Comparison of ENCODE assay signal across 20 mouse cellular contexts in genomic region chr8:89957486-89957885, GRCm38 (mm10).
"Had no signal": no experiment of that assay in that cellular context is flagged by ENCODE, and none has a peak within 500 bp of the region (broad histone marks: within the 10 kb centered on the region; RNA-seq: fewer than 3 reads in every experiment).

No protein-coding gene starts in this region.

- DNase-seq: liver, postnatal 0 days; lung, adult 2 months; lung, postnatal 10 days; lung, postnatal 4 days; retina, postnatal 1 day; right cerebral cortex, adult 18-20 months; right cerebral cortex, postnatal 25 days; right cerebral cortex, postnatal 4 days; spleen, adult 18-20 months; thymus, adult 18-20 months; thymus, postnatal 14 days; thymus, postnatal 36 days had no signal

- H3K27ac ChIP-seq: liver, embryonic 15.5 days; lung, embryonic 15.5 days; neural tube, embryonic 13.5 days; neural tube, embryonic 15.5 days had no signal

- H3K9ac ChIP-seq: liver, embryonic 15.5 days; liver, postnatal 0 days; lung, embryonic 15.5 days; midbrain, embryonic 13.5 days; midbrain, embryonic 15.5 days; neural tube, embryonic 13.5 days; neural tube, embryonic 15.5 days had no signal

- H3K4me1 ChIP-seq: liver, embryonic 15.5 days; lung, embryonic 15.5 days; neural tube, embryonic 13.5 days had no signal

- H3K4me3 ChIP-seq: liver, embryonic 15.5 days; lung, embryonic 15.5 days; midbrain, embryonic 13.5 days; midbrain, embryonic 15.5 days; myocyte; neural tube, embryonic 13.5 days; neural tube, embryonic 15.5 days had no signal

- H3K27me3 ChIP-seq: liver, embryonic 15.5 days; lung, embryonic 15.5 days; midbrain, embryonic 13.5 days; midbrain, embryonic 15.5 days; neural tube, embryonic 13.5 days; neural tube, embryonic 15.5 days had no signal

- ATAC-seq: liver, postnatal 0 days; midbrain, embryonic 13.5 days; midbrain, embryonic 15.5 days had no signal

- H3K36me3 ChIP-seq: liver, embryonic 15.5 days; lung, embryonic 15.5 days; midbrain, embryonic 10.5 days; midbrain, embryonic 13.5 days; midbrain, embryonic 15.5 days; neural tube, embryonic 13.5 days; neural tube, embryonic 15.5 days had no signal

- H3K4me2 ChIP-seq: liver, embryonic 15.5 days; lung, embryonic 15.5 days; midbrain, embryonic 15.5 days; neural tube, embryonic 13.5 days; neural tube, embryonic 15.5 days had no signal

- H3K9me3 ChIP-seq: liver, embryonic 15.5 days; lung, embryonic 15.5 days; midbrain, embryonic 10.5 days; midbrain, embryonic 13.5 days; midbrain, embryonic 15.5 days; neural tube, embryonic 13.5 days; neural tube, embryonic 15.5 days had no signal
